Mouse (Mus musculus): Measurements from ENCODE around the gene Abhd6.
A peak's percentile ranks its signal among the peaks of the same experiment; 100 is the strongest.

Gene Abhd6

DNA sequence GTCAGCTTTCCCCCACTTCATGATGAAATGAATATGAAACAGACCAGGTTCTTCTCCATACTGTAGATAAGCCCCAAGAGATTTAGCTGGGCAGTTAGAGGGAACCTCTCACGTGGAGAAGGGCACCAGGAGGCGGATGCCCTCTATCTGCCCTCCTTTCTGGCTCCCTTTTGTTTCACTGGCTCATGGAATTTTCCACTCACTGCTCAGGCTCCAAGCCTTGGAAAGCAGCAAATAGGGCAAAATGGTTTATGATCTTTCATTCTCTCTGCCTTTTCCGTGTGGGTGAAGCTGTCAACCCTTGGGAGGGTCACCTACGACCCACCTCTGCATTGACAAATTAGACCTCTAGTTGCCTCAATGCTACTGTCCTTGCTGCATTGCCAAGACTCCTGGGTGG, 27.8 kb downstream of the Abhd6 start:
- no peak for DNase-seq (ENCODE audit: low spot score in 2 of 2)

- peak in 1 of 2 experiments; percentile 19 for DNase-seq (ENCODE audit: low spot score in 2 of 2)
Measured at GRCm38 (mm10) chr14:8032087-8032944, 29.6 kb downstream of the Abhd6 start.

GRCm38 (mm10) chr14:8034561-8034960, 31.9 kb downstream of the Abhd6 start:
- no peak for DNase-seq (ENCODE audit: low spot score in 2 of 2)

GRCm38 (mm10) chr14:8035951-8036350, 33.2 kb downstream of the Abhd6 start:
- DNase-seq (ENCODE audit: low spot score in 2 of 2), result no peak

DNA sequence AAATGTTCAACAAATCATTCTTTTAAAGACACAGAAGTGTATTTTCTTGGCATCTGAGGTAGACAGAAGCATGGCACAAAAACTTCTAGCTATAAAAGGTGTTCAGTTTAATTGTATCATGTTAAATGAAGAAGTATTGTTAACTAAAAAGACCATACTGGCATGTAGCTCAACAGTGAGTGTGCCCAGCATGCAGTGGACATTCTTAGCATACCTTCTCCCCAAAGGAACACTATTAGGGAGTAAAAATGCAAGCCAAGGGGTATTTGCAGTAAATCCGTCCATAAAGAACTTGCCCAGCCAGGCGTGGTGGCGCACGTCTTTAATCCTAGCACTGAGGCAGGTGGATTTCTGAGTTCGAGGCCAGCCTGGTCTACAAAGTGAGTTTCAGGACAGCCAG, 33.7 kb downstream of the Abhd6 start:
- DNase-seq (ENCODE audit: low spot score in 2 of 2), result no peak

- no peak for DNase-seq (ENCODE audit: low spot score in 2 of 2)
Measured at GRCm38 (mm10) chr14:8038150-8038549, 35.4 kb downstream of the Abhd6 start.

- DNase-seq (ENCODE audit: low spot score in 2 of 2), result peak in 1 of 2 experiments; percentile 13
Measured at GRCm38 (mm10) chr14:8038791-8039448, 36.2 kb downstream of the Abhd6 start.

DNA sequence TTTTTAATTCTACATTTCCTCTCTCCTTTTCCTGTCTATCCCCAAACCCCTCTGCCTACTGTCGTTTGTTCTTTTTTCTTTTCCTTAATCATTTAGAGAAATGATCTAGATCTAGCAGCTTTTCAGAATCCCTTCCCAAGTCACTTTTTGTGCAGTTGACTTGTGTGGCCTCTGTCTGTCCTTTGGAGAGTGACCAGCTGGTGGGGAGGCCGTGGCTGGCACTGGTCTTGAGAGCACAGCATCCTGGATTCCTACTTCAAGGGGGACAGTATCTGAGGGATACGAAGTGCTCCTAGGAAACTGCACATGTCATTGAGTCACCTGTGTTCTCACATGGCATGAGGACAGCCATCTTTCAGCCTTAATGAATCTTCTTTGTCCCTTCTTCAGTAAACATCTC, 37.5 kb downstream of the Abhd6 start:
- no peak for DNase-seq (ENCODE audit: low spot score in 2 of 2)

DNA sequence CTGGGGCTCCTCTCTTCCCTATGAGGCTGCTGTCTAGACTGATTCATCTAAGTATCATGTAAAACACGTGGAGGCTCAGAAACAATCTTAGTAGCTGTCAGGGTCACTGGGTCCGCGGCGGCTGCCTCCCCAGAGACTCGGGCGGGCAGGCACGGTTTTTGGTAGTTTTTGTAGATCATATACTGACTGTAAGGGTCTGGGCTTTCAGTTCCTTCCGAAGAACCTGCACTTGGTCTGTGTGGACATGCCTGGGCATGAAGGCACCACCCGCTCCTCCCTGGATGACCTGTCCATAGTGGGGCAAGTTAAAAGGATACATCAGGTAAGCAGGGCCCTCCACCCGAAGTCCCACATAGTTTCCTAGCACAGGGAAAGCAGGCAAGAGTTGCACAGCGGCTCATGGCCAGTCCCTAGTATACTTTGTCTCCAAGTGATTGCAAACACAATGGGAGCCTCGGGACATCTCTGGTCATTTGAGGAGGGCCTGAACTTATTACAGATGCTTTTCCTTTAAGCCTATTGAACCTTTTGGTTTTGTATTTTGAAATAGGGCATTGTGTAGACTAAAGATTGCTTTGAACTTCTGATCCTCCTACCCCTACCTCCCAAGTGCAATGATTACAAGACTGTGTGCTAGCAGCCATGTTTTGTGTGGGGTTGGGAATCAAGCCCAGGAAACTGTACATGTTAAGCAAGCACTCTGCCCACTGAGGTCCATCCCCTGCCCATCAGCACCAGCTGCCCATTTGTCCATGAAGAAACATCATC, 38.4 kb downstream of the Abhd6 start:
- DNase-seq (ENCODE audit: low spot score in 2 of 2), result no peak

DNA sequence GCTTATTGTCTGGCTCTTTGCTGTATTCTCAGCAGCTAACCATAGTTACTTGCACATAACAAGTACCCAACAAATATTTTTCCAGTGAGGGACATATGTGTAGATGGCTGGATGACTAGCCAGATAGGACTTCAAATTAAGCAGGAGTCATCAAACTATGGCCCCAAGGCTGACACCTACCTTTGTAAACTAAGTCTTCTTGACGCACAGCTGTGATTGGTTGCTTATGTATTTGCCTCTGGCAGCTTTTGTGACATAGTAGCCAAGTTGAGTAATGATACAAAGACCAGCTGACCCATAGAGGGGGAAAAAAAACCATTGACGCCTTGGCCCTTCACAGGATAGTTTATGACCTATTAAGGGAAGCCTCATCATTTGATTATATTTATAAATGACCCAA, 39.4 kb downstream of the Abhd6 start:
- no peak for DNase-seq (ENCODE audit: low spot score in 2 of 2)

GRCm38 (mm10) chr14:8042577-8042976, 39.9 kb downstream of the Abhd6 start:
- no peak for DNase-seq (ENCODE audit: low spot score in 2 of 2)

DNA sequence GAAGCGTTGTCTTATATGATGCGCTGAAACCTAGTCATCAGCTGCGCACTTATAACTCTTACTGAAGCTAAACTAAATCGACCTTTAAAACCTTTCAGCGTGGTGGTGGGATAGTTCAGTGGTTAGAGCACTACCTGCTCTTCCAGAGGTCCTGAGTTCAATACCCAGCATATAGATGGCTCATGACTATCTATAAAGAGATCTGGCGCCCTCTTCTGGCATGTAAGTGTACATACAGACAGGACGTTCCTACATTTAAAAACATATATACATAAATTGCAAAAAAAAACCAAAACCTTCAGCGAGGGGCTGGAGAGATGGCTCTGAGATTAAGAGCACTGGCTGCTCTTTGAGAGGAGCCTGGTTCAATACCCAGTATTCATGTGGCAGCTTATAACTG, 41.6 kb downstream of the Abhd6 start:
- peak in 1 of 2 experiments; percentile 18 for DNase-seq (ENCODE audit: low spot score in 2 of 2)

- DNase-seq (ENCODE audit: low spot score in 2 of 2), result no peak
Measured at GRCm38 (mm10) chr14:8044786-8045185, 42.1 kb downstream of the Abhd6 start.

DNA sequence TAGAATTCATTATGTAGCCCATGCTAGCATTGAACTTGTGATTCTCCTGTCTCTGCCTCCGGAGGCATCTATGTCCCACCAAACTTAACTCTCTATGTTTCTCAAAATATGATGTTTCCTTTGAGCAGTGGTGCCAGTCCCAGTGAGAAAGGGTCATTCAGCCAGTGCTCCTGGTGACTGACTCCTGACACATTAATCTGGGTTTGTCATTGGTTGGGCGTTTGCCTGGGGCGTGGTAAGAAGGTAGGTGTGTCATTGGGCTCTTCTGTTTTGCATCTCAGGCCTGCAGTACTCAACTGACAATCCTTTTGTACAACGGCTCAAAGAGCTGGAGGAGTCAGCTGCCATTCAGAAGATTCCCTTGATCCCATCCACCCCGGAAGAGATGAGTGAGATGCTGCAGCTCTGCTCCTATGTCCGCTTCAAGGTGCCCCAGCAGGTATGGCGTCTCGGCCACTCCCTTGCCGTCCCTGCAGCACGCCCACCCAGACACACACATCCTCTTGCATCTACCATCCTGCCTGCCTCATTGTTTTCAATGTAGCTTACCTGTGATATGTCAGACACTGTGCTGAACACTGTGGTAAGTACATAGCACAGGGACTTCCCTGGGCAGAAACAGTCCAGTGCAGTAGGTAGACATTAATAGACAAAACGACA, 42.6 kb downstream of the Abhd6 start:
- no peak for DNase-seq (ENCODE audit: low spot score in 2 of 2)

DNA sequence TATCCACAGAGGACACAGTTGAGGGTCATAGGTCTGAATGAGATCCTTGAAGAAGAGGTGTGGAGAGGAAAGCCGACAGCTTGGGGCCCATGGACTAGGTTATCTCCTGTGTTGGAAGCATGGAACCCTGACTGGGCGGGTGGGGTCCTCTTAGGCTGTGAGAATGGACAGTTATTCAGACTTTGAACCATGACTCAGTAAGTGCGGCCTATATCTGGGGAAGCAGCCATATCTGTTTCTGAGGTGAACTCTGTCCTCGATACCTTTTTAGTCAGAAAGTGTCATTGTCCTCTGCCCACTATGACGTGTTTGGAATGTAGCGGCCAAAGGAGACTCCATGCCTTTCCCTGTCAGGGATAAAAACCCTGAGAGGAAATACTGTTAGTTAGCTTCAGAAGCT, 44.1 kb downstream of the Abhd6 start:
- DNase-seq (ENCODE audit: low spot score in 2 of 2), result no peak

DNA sequence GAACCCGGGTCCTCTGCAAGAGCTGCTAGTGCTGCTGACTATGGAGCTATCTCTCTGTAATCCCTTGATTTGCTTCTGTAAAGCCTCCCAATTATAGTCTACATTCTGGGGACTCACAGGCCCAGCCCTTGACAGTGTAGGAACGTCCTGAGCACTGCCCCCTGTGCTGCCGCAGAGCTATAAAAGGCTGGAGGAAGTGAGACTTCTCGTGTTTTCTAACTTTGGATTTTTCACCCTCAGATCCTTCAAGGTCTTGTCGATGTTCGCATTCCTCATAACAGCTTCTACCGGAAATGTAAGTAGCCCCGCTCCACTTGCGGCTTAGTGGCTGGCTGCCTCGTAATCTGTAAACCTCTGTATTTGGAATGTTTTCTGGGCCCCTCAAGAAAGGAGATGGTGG, 46.6 kb downstream of the Abhd6 start:
- no peak for DNase-seq (ENCODE audit: low spot score in 2 of 2)

DNA sequence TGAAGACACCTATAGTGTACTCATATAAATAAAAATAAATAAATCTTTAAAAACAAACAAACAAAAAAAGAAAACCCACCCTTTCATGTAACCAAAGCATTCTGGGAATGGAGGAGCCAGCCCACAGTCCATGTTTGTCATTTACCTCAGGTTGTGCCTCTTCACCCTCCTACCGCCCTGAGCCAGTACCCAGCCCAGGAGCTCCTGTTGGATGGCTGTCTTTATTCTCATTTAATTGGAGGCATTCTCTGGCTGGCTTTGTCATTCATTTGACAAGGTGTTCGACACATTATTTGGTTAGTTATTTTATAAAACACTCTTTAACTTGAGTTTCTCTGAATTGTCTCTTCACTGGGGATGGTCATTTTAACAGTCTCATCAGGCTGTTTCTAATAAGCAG, 49.2 kb downstream of the Abhd6 start:
- no peak for DNase-seq (ENCODE audit: low spot score in 2 of 2)

GRCm38 (mm10) chr14:8052661-8053060, 50.0 kb downstream of the Abhd6 start:
- no peak for DNase-seq (ENCODE audit: low spot score in 2 of 2)

DNA sequence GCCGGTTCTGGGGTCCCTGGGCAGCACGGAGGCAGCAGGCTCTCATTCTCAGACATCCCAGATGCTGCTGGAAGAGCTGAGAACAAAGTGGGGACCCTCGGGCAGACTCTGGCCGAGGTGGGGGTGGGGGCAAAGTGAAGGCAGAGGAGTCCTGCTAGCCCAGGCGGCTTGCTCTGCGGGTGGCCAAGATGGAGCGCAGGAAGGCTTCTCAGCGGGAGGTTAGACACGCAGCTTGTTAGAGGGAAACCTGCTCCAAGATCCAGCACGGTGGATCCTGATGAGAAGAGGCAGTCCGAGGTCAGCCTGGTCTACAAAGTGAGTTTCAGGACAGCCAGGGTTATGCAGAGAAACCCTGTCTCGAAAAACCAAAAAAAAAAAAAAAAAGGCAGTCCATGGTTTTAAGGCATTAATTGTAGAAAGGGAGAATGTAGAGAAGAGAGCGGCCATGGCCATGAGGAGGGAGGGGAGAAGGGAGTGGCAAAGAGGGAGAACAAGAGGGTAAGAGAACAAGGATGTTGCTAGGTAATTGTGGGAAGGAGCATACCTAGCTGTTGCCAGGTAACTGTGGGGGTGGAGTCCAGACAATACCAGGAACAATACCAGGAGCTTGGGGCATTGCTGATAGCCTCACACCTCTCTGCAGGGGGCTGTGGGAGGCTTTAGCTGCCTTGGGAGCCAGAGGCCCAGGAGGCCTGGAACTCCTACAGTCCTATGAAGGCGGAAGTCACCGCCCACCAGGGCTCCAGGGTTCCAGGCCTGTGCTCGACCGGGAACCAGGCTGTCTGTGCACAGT, 51.8 kb downstream of the Abhd6 start:
- DNase-seq (ENCODE audit: low spot score in 2 of 2), result no peak

GRCm38 (mm10) chr14:8056076-8056475, 53.4 kb downstream of the Abhd6 start:
- no peak for DNase-seq (ENCODE audit: low spot score in 2 of 2)

GRCm38 (mm10) chr14:8059938-8060337, 57.2 kb downstream of the Abhd6 start:
- no peak for DNase-seq (ENCODE audit: low spot score in 2 of 2)

Measured in cerebellum, postnatal 4 days (tissue).